Mouse (Mus musculus) myocyte (in vitro differentiated cells): ENCODE measurements around the gene Plcb4.

Experiments used
- CEBPB ChIP-seq: IDR thresholded peaks from 2 replicates; pipeline ENCODE4 v1.6.1; 2011; ENCODE audit warnings: mild to moderate bottlenecking, moderate library complexity; ENCODE audit not compliant: poor library complexity, insufficient read depth, severe bottlenecking
- POLR2A ChIP-seq: IDR thresholded peaks from one replicate; pipeline ENCODE4 v1.6.1; 2011; ENCODE audit warnings: low read depth, mild to moderate bottlenecking, control low read depth, moderate library complexity; ENCODE audit not compliant: insufficient read length
- POLR2AphosphoS2 ChIP-seq: IDR thresholded peaks from one replicate; pipeline ENCODE4 v1.6.1; 2011; ENCODE audit warnings: low read depth, control low read depth; ENCODE audit not compliant: insufficient read length
- USF1 ChIP-seq: IDR thresholded peaks from one replicate; pipeline ENCODE4 v1.6.1; 2011; ENCODE audit warnings: low read depth, mild to moderate bottlenecking, control low read depth, moderate library complexity

DNA sequence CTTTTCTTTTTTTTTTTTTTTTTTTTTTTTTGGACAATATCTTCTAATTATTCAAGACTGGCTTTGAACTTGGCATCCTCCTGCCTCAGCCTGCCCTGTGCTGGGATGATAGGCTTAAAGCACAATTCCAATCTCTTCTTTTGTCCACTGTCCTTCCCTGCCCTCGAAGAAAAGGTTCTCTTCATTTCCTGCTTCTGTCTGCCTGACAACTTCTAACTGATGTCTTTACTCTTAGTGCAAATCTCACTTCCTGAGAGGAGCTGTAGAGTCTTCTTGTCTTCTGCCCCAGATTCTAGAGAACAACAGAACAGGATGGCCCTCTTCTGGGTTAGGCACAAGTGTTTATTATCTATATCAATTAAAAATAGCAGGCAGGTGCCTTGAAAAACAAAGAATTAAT, 80.1 kb downstream of the Plcb4 start:
- no peak for TF ChIP-seq POLR2A
- no peak for TF ChIP-seq CEBPB
- no peak for TF ChIP-seq POLR2AphosphoS2
- TF ChIP-seq USF1, result no peak
